Comparison of ENCODE assay signal across 13 mouse cellular contexts in genomic region chr14:111680271-111680670, GRCm38 (mm10). TPM values are rescaled to one million over a fixed set of nuclear protein-coding genes. Genes with fewer than 3 reads are reported as not detected.
DNase-seq lines count a peak whose midpoint lies in the region; ATAC-seq and TF ChIP-seq lines count a peak whose summit lies in the region.
"Had no signal": no experiment of that assay in that cellular context is flagged by ENCODE, and none has a peak within 500 bp of the region (broad histone marks: within the 10 kb centered on the region; RNA-seq: fewer than 3 reads in every experiment).

No protein-coding gene starts in this region.

- no peak for TF ChIP-seq POLR2A in olfactory bulb, adult 2 months (IDR thresholded peaks at IDR 0.05; ENCODE audit: insufficient read depth, low read depth, low read length)

- no peak overlapping the region for H3K9ac ChIP-seq in forebrain, embryonic 15.5 days (replicated peaks)
- H3K9ac ChIP-seq in forebrain, postnatal 0 days = no peak overlapping the region
- H3K9ac ChIP-seq in midbrain, embryonic 13.5 days (replicated peaks) = no peak overlapping the region; the same call in 1 of the 2 replicates
- H3K9ac ChIP-seq in midbrain, embryonic 11.5 days (ENCODE audit: low read length) = no peak overlapping the region
- H3K9ac ChIP-seq in hindbrain, postnatal 0 days (replicated peaks; ENCODE audit: low read length) = no peak overlapping the region

- peak overlapping the region; percentile 78; the same call in 1 of the 2 replicates for H3K4me2 ChIP-seq in forebrain, embryonic 15.5 days (replicated peaks)
- no peak overlapping the region for H3K4me2 ChIP-seq in forebrain, postnatal 0 days (ENCODE audit: low read depth)
- H3K4me2 ChIP-seq in midbrain, embryonic 13.5 days (replicated peaks) = peak overlapping the region; percentile 81
- no peak overlapping the region for H3K4me2 ChIP-seq in midbrain, embryonic 11.5 days
- H3K4me2 ChIP-seq in hindbrain, postnatal 0 days (ENCODE audit: low read depth, low read length) = peak overlapping the region; percentile 81; the same call in 1 of the 2 replicates

- H3K9me3 ChIP-seq in forebrain, embryonic 15.5 days = no peaks in the 10 kb centered on the region
- no peaks in the 10 kb centered on the region for H3K9me3 ChIP-seq in forebrain, postnatal 0 days (ENCODE audit: low read length)
- no peaks in the 10 kb centered on the region for H3K9me3 ChIP-seq in midbrain, embryonic 13.5 days
- H3K9me3 ChIP-seq in midbrain, embryonic 11.5 days (ENCODE audit: control insufficient read depth, low read length) = no peaks in the 10 kb centered on the region
- H3K9me3 ChIP-seq in hindbrain, postnatal 0 days (ENCODE audit: low read length) = no peaks in the 10 kb centered on the region

- DNase-seq in forebrain, postnatal 0 days = no peak
- no peak for DNase-seq in midbrain, embryonic 11.5 days (ENCODE audit: low spot score, missing footprints)
- peak; percentile 30 for DNase-seq in hindbrain, postnatal 0 days (ENCODE audit: low spot score)
- DNase-seq in ovary, postnatal 14 days (ENCODE audit: low spot score) = no peak
- DNase-seq: gastrocnemius, adult 2 months; kidney, adult 2 months; lung, adult 18-20 months; thymus, postnatal 14 days had no signal

- H3K4me3 ChIP-seq in forebrain, embryonic 15.5 days = no peak overlapping the region
- no peak overlapping the region for H3K4me3 ChIP-seq in forebrain, postnatal 0 days (ENCODE audit: low read depth, low read length)
- H3K4me3 ChIP-seq in midbrain, embryonic 13.5 days (replicated peaks) = no peak overlapping the region; the same call in 1 of the 2 replicates
- no peak overlapping the region for H3K4me3 ChIP-seq in midbrain, embryonic 11.5 days (ENCODE audit: low read depth, low read length)
- H3K4me3 ChIP-seq in hindbrain, postnatal 0 days (ENCODE audit: low read length) = no peak overlapping the region
- no peak overlapping the region for H3K4me3 ChIP-seq in olfactory bulb, adult 2 months (ENCODE audit: insufficient read depth, low read depth, low read length)
- H3K4me3 ChIP-seq: myocyte had no signal

- H3K27ac ChIP-seq in forebrain, embryonic 15.5 days (replicated peaks) = no peak overlapping the region
- no peak overlapping the region for H3K27ac ChIP-seq in forebrain, postnatal 0 days (ENCODE audit: low read depth, low read length)
- H3K27ac ChIP-seq in midbrain, embryonic 13.5 days = no peak overlapping the region
- no peak overlapping the region for H3K27ac ChIP-seq in midbrain, embryonic 11.5 days (ENCODE audit: low read depth, low read length)
- H3K27ac ChIP-seq in hindbrain, postnatal 0 days = no peak overlapping the region; the same call in 1 of the 2 replicates
- H3K27ac ChIP-seq in olfactory bulb, adult 2 months (ENCODE audit: insufficient read depth, low read depth, low read length) = 0 out of 2 replicates have a peak overlapping the region, but pooled peaks have one; percentile 44
- H3K27ac ChIP-seq: gastrocnemius, adult 2 months had no signal

- H3K36me3 ChIP-seq in forebrain, embryonic 15.5 days = peaks cover 3% of the 10 kb centered on the region; the same call in 1 of the 2 replicates
- H3K36me3 ChIP-seq in forebrain, postnatal 0 days (ENCODE audit: insufficient read depth) = no peaks in the 10 kb centered on the region
- peaks cover 9% of the 10 kb centered on the region; the same call in 1 of the 2 replicates for H3K36me3 ChIP-seq in midbrain, embryonic 13.5 days
- H3K36me3 ChIP-seq in midbrain, embryonic 11.5 days (ENCODE audit: control insufficient read depth, insufficient read depth, low read length) = no peaks in the 10 kb centered on the region
- no peaks in the 10 kb centered on the region; the same call in 1 of the 2 replicates for H3K36me3 ChIP-seq in hindbrain, postnatal 0 days (ENCODE audit: insufficient read depth, low read length)

- H3K27me3 ChIP-seq in forebrain, embryonic 15.5 days = no peaks in the 10 kb centered on the region
- no peaks in the 10 kb centered on the region for H3K27me3 ChIP-seq in forebrain, postnatal 0 days (ENCODE audit: insufficient read depth, low read length)
- peaks cover 13% of the 10 kb centered on the region; the same call in 1 of the 2 replicates for H3K27me3 ChIP-seq in midbrain, embryonic 13.5 days
- no peaks in the 10 kb centered on the region; the same call in 1 of the 2 replicates for H3K27me3 ChIP-seq in midbrain, embryonic 11.5 days (ENCODE audit: control insufficient read depth, insufficient read depth, low read length)
- no peaks in the 10 kb centered on the region for H3K27me3 ChIP-seq in hindbrain, postnatal 0 days (ENCODE audit: insufficient read depth, low read length)

- H3K4me1 ChIP-seq in forebrain, embryonic 15.5 days = peaks cover 25% of the 10 kb centered on the region
- H3K4me1 ChIP-seq in forebrain, postnatal 0 days (ENCODE audit: insufficient read depth) = 0 out of 2 replicates have a peak, but pooled peaks cover 4% of the 10 kb centered on the region
- peaks cover 30% of the 10 kb centered on the region for H3K4me1 ChIP-seq in midbrain, embryonic 13.5 days (replicated peaks)
- peaks cover 16% of the 10 kb centered on the region for H3K4me1 ChIP-seq in midbrain, embryonic 11.5 days (ENCODE audit: control insufficient read depth, insufficient read depth, low read length)
- H3K4me1 ChIP-seq in hindbrain, postnatal 0 days (ENCODE audit: insufficient read depth, low read length) = 0 out of 2 replicates have a peak, but pooled peaks cover 5% of the 10 kb centered on the region
- peaks cover 22% of the 10 kb centered on the region for H3K4me1 ChIP-seq in olfactory bulb, adult 2 months (ENCODE audit: control insufficient read depth, insufficient read depth, low read length)

- 82% methylated on average over 8 of the region's 8 CpGs for WGBS in forebrain, embryonic 15.5 days
- 83% methylated on average over 8 of the region's 8 CpGs for WGBS in forebrain, postnatal 0 days
- 70% methylated on average over 8 of the region's 8 CpGs for WGBS in midbrain, embryonic 13.5 days
- 72% methylated on average over 8 of the region's 8 CpGs for WGBS in midbrain, embryonic 11.5 days
- WGBS in hindbrain, postnatal 0 days = 68% methylated on average over 8 of the region's 8 CpGs
- WGBS in olfactory bulb, adult 2 months = 86% methylated on average over 8 of the region's 8 CpGs

- no peak for TF ChIP-seq CTCF in forebrain, postnatal 0 days (IDR thresholded peaks at IDR 0.05; ENCODE audit: low read depth)
- TF ChIP-seq CTCF in hindbrain, postnatal 0 days (IDR thresholded peaks at IDR 0.05; ENCODE audit: low read depth) = no peak
- no peak for TF ChIP-seq CTCF in olfactory bulb, adult 2 months (IDR thresholded peaks at IDR 0.05; ENCODE audit: insufficient read depth, low read depth, low read length)

- no peak for ATAC-seq in forebrain, embryonic 15.5 days (replicated peaks)
- ATAC-seq in forebrain, postnatal 0 days = no peak
- no peak for ATAC-seq in midbrain, embryonic 13.5 days
- ATAC-seq in midbrain, embryonic 11.5 days (ENCODE audit: low FRiP score) = no peak
- no peak for ATAC-seq in hindbrain, postnatal 0 days
- no peak for ATAC-seq in megakaryocyte progenitor cell, adult 5-6 weeks (replicated peaks; ENCODE audit: poor library complexity)

RNA-seq across cellular contexts. Expression of gene Slitrk5, which starts 5.4 kb away (rescaled TPM):
- polyA plus RNA-seq in forebrain, embryonic 15.5 days (2015; fragmentation: Nextera tagmentation; extraction: Ambion mirVana) = 22.9 and 24.2 TPM in 2 replicates
- 42.6 and 43.6 TPM in 2 replicates for total RNA-seq in forebrain, postnatal 0 days (2014; rRNA removed)
- 21.8 and 27.3 TPM in 2 replicates for polyA plus RNA-seq in forebrain, postnatal 0 days (2015; fragmentation: Nextera tagmentation; extraction: Ambion mirVana)
- 25.0 TPM in 2 replicates for polyA plus RNA-seq in midbrain, embryonic 13.5 days (2015; fragmentation: Nextera tagmentation; extraction: Ambion mirVana)
- polyA plus RNA-seq in midbrain, embryonic 11.5 days (2014; fragmentation: Nextera tagmentation; extraction: Ambion mirVana) = 15.2 and 16.4 TPM in 2 replicates
- total RNA-seq in hindbrain, postnatal 0 days (2014; rRNA removed) = 55.5 and 60.5 TPM in 2 replicates
- polyA plus RNA-seq in hindbrain, postnatal 0 days (2015; fragmentation: Nextera tagmentation; extraction: Ambion mirVana) = 30.7 and 31.4 TPM in 2 replicates
- polyA plus RNA-seq in olfactory bulb, adult 2 months (2012; ENCODE audit: insufficient read depth, insufficient read length, low replicate concordance, missing spikeins) = not detected in 2 replicates
- total RNA-seq in megakaryocyte progenitor cell, adult 5-6 weeks (2015) = not detected in 2 replicates
- total RNA-seq in megakaryocyte progenitor cell, adult 5-6 weeks (2017) = not detected in 2 replicates

Comparison
In these comparisons a context has a peak if more than half of its experiments do, and no peak if none do; other contexts are left out.
1. H3K4me2 ChIP-seq: peak in forebrain, embryonic 15.5 days (single experiment), midbrain, embryonic 13.5 days (single experiment) and hindbrain, postnatal 0 days (single experiment); none in forebrain, postnatal 0 days (single experiment) and midbrain, embryonic 11.5 days (single experiment).